Mouse (Mus musculus) kidney, embryonic 14.5 days (tissue): ENCODE measurements around the gene Aaas. TPM values are rescaled to one million over a fixed set of nuclear protein-coding genes. Genes with fewer than 3 reads are reported as not detected.
"Not testable (repeated sequence)": the region's sequence is repeated elsewhere in the genome, so short reads cannot be mapped to it uniquely, and the experiment has no call there.

Experiments
- ATAC-seq: fragments of 200-750 bp; cut with Nextera tagmentation; 2 replicates; pipeline ENCODE4 v1.8.0; 2017; ENCODE audit warnings: moderate number of reproducible peaks, mild to moderate bottlenecking, moderate TSS enrichment, moderate library complexity; ENCODE audit not compliant: low FRiP score, low TSS enrichment
- H3K27ac ChIP-seq: fragments of 300-500 bp; sonication (generic); 2 replicates; pipeline ENCODE4 v1.5.1; 2014; ENCODE audit warnings: low read depth, mild to moderate bottlenecking, low read length, moderate library complexity, mixed read lengths
- H3K27me3 ChIP-seq: fragments of 300-500 bp; sonication (generic); 2 replicates; pipeline ENCODE4 v1.6.1; 2014; ENCODE audit warnings: mild to moderate bottlenecking, low read length; ENCODE audit not compliant: control insufficient read depth, insufficient read depth
- H3K36me3 ChIP-seq: fragments of 300-500 bp; sonication (generic); 2 replicates; pipeline ENCODE4 v1.6.1; 2014; ENCODE audit warnings: low read length, mixed read lengths; ENCODE audit not compliant: control insufficient read depth, insufficient read depth
- H3K4me1 ChIP-seq: fragments of 300-500 bp; sonication (generic); 2 replicates; pipeline ENCODE4 v1.6.1; 2014; ENCODE audit warnings: low read length, mixed read lengths; ENCODE audit not compliant: control insufficient read depth, insufficient read depth
- H3K4me2 ChIP-seq: fragments of 300-500 bp; sonication (generic); replicated peaks from 2 replicates; pipeline ENCODE4 v1.6.1; 2014; ENCODE audit warnings: low read depth, mild to moderate bottlenecking, low read length
- H3K4me3 ChIP-seq: fragments of 300-500 bp; sonication (generic); 2 replicates; pipeline ENCODE4 v1.5.1; 2014; ENCODE audit warnings: mild to moderate bottlenecking, low read length
- H3K9ac ChIP-seq: fragments of 300-500 bp; sonication (generic); 2 replicates; pipeline ENCODE4 v1.6.1; 2014; ENCODE audit warnings: low read depth, mild to moderate bottlenecking, low read length, moderate library complexity
- H3K9me3 ChIP-seq: fragments of 300-500 bp; sonication (generic); 2 replicates; pipeline ENCODE4 v1.6.1; 2016; ENCODE audit warnings: low read length; ENCODE audit not compliant: control insufficient read depth
- WGBS: fragments of 180-500 bp; shearing (Covaris S2); extraction: QIAGEN DNeasy Blood & Tissue Kit; methylation state at CpG from one replicate; pipeline ENCODE4 v1.1.7; 2014; 5-methylcytosine and 5-hydroxymethylcytosine counted together
- polyA plus RNA-seq: library from polyadenylated mRNA; unstranded; fragments of >200 nt; fragmentation: Nextera tagmentation; extraction: Ambion mirVana; gene quantifications from 2 replicates; pipeline ENCODE4 v1.2.1, GENCODE M21; 2014

The Aaas gene
- polyA plus RNA-seq, 1 experiment from 2014 or later, result 84.7 TPM

DNA sequence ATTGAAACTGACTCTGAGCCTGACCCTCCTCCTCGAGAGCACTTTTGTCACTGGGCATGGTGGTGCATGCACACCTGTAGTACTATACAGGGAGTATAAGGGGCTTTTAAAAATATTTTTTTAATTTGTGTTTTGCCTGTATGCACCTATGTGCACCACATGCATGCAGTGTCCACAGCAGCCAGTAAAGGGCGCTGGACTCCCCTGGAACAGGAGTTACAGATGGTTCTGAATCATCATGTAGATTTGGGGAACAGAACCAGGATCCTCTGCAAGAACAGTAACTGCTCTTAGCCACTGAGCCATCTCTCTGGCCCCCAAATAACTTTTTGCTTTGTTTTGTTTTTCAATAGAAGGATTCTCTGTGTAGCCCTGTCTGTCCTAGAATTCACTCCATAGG lies 1.6 kb upstream of the Aaas start:
- no peak overlapping the region for H3K4me3 ChIP-seq
- WGBS, result 54% methylated on average over 2 of the region's 2 CpGs
- ATAC-seq, result no peak

DNA sequence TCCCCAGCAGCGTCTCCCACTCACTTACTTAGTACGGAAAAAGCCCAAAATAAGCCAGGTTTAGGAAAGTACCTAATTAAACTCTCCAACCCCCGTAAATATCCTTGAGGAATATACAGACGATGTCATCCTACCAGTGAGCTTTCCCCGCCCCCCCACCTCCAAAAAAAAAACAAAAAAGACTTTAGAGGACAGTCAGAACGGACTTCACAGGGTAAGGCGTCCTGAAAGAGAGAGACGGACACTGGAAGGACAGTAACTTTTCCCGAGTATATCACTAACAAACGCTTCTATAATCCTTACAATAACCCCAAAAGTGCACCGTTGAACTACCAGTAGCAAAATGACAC lies 346 bp upstream of the Aaas start:
- Histone ChIP-seq H3K4me3 (peak overlapping the region; percentile 87), H3K9ac (peak overlapping the region; percentile 86), H3K27ac (no peak overlapping the region), H3K4me1 (peaks cover 5% of the 10 kb centered on the region; the same call in 1 of the 2 replicates), H3K4me2 (peak overlapping the region; percentile 73), H3K27me3 (no peaks in the 10 kb centered on the region; the same call in 1 of the 2 replicates), H3K36me3 (peaks cover 12% of the 10 kb centered on the region), H3K9me3 (no peaks in the 10 kb centered on the region)
- peak; percentile 1; the same call in 1 of the 2 replicates for ATAC-seq
- 12% methylated on average over 11 of the region's 11 CpGs for WGBS

More for the DNA sequence above, 1.6 kb upstream of the Aaas start:
- Histone ChIP-seq H3K4me2 (no peak overlapping the region), H3K9ac (no peak overlapping the region), H3K27me3 (no peaks in the 10 kb centered on the region; the same call in 1 of the 2 replicates), H3K9me3 (no peaks in the 10 kb centered on the region), H3K4me1 (peaks cover 15% of the 10 kb centered on the region), H3K36me3 (no peaks in the 10 kb centered on the region; the same call in 1 of the 2 replicates), H3K27ac (no peak overlapping the region)

DNA sequence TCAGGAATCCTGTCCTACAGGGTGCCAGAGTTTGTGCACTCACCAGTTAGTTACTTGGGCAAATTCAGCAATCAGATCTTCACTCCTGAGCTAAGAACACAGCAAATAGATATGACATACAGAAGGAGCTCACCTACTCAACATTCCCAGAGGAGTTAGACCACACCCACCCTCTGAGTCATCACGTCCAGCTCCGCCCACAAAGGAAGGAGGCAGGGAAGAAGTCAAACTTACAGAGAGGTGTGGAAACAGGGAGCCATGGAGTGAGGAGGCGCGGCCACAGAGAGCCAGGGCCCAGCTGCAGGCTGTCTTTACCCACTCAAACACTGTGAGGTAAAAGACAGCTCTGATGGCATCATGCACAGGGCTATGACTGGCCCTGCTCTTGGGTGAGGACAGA lies 4.1 kb downstream of the Aaas start:
- Histone ChIP-seq H3K9ac (no peak overlapping the region), H3K4me1 (peaks cover 5% of the 10 kb centered on the region; the same call in 1 of the 2 replicates), H3K4me3 (no peak overlapping the region), H3K36me3 (peaks cover 30% of the 10 kb centered on the region), H3K27me3 (no peaks in the 10 kb centered on the region), H3K4me2 (no peak overlapping the region), H3K27ac (no peak overlapping the region), H3K9me3 (no peaks in the 10 kb centered on the region)
- no peak for ATAC-seq
- WGBS, result 76% methylated on average over 4 of the region's 4 CpGs

DNA sequence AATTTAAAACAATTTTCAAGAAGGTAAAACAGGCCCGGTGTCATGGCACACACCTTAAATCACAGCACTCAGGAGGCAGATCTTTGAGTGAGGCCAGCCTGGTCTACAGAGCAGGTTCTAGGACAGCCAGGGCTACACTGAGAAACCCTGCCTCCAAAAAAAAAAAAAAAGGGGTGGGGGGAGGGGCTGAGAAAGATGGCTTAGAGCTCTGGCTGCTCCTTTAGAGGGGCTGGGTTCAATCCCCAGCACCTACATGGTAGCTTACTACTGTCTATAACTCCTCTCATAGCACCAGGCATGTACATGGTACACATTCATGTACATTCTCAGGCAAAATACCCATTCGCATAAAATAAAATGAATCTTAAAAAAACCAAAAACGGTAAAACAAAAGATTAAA lies 6.1 kb downstream of the Aaas start:
- Histone ChIP-seq H3K4me2 (no peak overlapping the region), H3K9ac (no peak overlapping the region), H3K36me3 (peaks cover 38% of the 10 kb centered on the region), H3K27me3 (no peaks in the 10 kb centered on the region), H3K4me3 (no peak overlapping the region), H3K27ac (no peak overlapping the region), H3K9me3 (no peaks in the 10 kb centered on the region), H3K4me1 (peaks cover under 1% of the 10 kb centered on the region; the same call in 1 of the 2 replicates)
- WGBS, result 96% methylated on average over 3 of the region's 3 CpGs
- ATAC-seq, result no peak

DNA sequence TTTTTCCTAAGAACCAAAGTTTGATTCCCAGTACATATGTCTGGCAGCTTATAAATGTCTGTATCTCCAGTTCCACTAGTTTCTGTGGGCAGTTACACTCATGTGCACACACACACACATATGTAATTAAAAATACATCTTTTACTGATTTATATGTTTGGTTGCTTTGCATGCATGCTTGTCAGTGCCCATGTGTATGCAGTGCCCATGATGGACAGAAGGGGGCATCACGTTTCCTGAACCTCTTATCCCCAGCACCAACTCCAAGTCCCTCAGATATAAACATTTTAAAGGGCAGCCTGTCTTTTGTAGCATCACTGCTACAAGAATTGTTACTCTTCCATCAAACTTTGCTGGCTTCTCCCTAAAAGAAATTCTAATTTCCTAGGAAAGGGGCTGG lies 9.0 kb downstream of the Aaas start:
- no peak for ATAC-seq
- Histone ChIP-seq H3K36me3 (peaks cover 62% of the 10 kb centered on the region), H3K4me2 (no peak overlapping the region), H3K4me1 (no peaks in the 10 kb centered on the region), H3K27ac (no peak overlapping the region), H3K9me3 (no peaks in the 10 kb centered on the region), H3K27me3 (no peaks in the 10 kb centered on the region), H3K9ac (no peak overlapping the region), H3K4me3 (no peak overlapping the region)
- 20% methylated on average over 1 of the region's 1 CpGs for WGBS

DNA sequence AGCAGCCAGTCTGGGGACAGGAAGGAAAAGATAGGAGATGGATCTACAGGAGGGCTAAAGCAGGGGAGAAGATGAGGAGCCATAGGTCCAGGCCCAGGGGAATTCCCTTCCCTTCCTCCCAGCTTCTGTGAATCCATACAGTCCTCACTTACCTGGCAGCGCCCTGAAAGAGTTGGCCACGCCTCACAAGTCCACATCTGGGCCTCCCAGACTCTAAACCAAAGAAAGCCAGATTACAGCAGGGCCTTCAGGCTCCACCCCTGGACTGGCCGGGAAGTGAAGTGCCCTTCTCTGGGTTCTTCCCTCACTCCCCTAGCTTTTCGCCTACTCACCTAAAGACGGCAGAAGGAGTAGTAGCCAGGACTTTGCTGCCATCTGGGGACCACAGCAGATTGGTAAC lies 11.0 kb downstream of the Aaas start:
- Histone ChIP-seq H3K4me3 (no peak overlapping the region), H3K4me1 (no peaks in the 10 kb centered on the region), H3K27me3 (no peaks in the 10 kb centered on the region), H3K4me2 (no peak overlapping the region), H3K36me3 (peaks cover 60% of the 10 kb centered on the region), H3K9ac (no peak overlapping the region), H3K9me3 (no peaks in the 10 kb centered on the region), H3K27ac (no peak overlapping the region)
- ATAC-seq, result no peak
- WGBS, result 61% methylated on average over 5 of the region's 5 CpGs

DNA sequence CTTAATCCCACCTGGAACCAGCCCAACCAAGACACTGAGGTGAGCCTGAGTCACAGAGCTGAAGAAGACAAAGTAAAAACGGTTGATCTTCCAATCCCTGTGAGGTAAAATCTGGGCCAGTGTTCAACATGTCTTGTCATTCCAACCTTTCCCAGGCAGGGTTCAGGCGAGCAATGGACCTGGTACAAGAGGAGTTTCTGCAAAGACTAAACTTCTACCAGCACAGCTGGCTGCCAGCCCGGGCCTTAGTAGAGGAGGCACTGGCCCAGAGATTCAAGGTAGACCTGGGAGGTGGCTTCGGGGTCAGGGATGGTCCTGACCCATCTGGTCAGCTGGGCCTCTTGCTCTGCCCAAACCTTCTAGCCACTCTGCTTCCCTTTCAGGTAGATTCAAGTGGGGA lies 13.6 kb downstream of the Aaas start:
- Histone ChIP-seq H3K27ac (no peak overlapping the region), H3K9ac (no peak overlapping the region), H3K4me2 (no peak overlapping the region), H3K27me3 (no peaks in the 10 kb centered on the region), H3K9me3 (no peaks in the 10 kb centered on the region), H3K4me3 (no peak overlapping the region), H3K4me1 (peaks cover 9% of the 10 kb centered on the region), H3K36me3 (peaks cover 70% of the 10 kb centered on the region)
- ATAC-seq, result no peak
- WGBS, result 87% methylated on average over 4 of the region's 4 CpGs

DNA sequence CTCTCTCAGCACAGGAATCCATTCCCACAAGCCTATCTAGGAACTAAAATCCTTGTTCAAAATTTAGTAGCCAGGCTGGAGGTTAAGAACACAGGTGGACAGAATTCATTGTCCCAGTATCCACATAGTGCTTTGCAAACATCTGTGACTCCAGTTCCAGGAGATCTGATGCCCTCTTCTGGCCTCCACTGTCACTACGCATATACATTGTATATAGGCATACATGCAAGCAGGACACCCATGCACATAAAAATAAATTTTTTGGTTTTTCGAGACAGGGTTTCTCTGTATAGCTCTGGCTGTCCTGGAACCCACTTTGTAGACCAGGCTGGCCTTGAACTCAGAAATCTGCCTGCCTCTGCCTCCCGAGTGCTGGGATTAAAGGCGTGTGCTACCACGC lies 14.6 kb downstream of the Aaas start:
- ATAC-seq, H3K9me3 ChIP-seq, H3K27ac ChIP-seq, H3K4me2 ChIP-seq, H3K27me3 ChIP-seq, H3K9ac ChIP-seq, H3K4me3 ChIP-seq: not testable (repeated sequence)
- H3K4me1 ChIP-seq, result peaks cover 15% of the 10 kb centered on the region
- WGBS, result 87% methylated on average over 5 of the region's 5 CpGs
- H3K36me3 ChIP-seq, result peaks cover 70% of the 10 kb centered on the region

DNA sequence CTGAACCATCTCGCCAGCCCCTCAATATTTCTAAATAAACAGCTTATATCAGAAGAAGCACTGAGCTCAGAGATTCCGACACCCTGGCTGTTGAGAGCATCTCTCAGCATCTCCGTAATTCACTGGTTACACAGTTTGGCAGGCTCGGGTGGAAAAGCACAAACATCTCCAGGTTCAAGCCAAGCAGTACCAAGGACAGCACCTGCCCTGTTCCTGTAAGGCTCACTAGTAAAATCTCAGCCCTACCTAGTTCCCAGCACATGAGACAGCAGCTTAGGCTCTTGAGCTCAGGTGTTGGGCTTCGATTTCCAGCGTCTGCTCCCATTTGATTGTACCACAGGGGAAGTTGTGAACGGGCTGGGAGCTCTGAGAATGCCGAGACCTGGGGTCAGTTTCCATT lies 15.3 kb downstream of the Aaas start:
- no peak overlapping the region for H3K27ac ChIP-seq
- peaks cover 70% of the 10 kb centered on the region for H3K36me3 ChIP-seq
- H3K4me2 ChIP-seq, result no peak overlapping the region
- H3K9ac ChIP-seq, result no peak overlapping the region
- H3K9me3 ChIP-seq, result no peaks in the 10 kb centered on the region
- H3K4me1 ChIP-seq, result peaks cover 16% of the 10 kb centered on the region
- H3K4me3 ChIP-seq, result no peak overlapping the region
- WGBS, result 83% methylated on average over 8 of the region's 8 CpGs
- no peaks in the 10 kb centered on the region for H3K27me3 ChIP-seq
- no peak for ATAC-seq
